Mouse (Mus musculus) adrenal gland, postnatal 4 days (tissue): ENCODE measurements around the gene St3gal3. TPM values are rescaled to one million over a fixed set of nuclear protein-coding genes. Genes with fewer than 3 reads are reported as not detected.

ENCODE experiments used
- DNase-seq, 2 experiments: peaks; one replicate each; pipeline ENCODE4 v3.0.0; 2021 to 2022; ENCODE audit warnings: low spot score in 2 of 2, mixed read lengths in 2 of 2
- total RNA-seq, 2 experiments: library from RNA; stranded (reverse); gene quantifications; 2 replicates each; pipeline ENCODE4 v1.2.3; 2021

St3gal3 gene
- total RNA-seq, 2 experiments from 2014 or later, result 21.8 to 26.4 TPM

- no peak for DNase-seq
Measured at GRCm38 (mm10) chr4:117934081-117934480, 200.6 kb downstream of the St3gal3 start.

DNA sequence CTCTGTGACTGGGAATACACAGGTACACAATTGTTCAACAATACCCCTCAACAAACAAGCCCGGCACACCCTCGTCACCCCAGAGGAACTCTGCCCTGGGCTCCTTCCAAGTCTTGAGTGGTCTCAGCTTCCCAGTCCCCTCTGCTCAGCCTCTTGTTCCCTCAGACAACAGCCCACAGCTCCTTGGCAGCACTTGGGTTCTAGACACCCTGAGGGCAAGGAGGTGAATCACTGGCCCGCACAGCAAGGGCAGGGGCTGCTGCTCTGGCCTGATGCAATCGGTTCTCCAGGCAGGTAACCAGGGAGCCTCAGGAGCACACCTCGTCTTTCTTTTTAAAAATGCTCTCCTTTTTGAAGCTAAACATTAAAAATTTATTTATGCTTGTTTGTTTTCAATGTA, 201.5 kb downstream of the St3gal3 start:
- no peak for DNase-seq

DNA sequence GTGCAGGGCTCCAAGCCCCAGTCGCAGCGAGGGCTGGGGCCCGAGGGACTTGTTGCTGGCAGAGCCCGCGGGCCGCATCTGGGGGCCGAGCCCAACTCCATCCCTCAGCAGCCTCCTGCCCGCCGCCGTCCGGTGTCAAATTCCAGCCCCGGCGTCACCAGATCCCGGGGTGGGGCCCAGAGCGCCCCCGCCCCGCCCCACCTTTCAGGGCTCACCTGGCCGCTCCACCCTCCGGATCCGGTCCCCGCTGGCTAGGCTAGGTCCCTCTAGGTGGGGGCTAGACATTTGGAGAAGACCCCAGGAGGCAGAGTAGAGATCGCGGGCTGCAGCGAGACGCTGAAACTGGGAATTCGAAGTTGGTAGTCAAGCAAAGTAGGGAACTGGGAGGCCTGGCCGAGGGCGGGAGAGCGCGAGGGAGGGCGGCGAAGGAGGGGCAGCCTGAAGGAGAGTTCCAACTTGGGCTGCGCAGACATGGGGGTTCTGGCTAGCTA, 205.3 kb downstream of the St3gal3 start, which contains the start of gene Artn:
TSS of gene Artn (minus strand) at position 373 of the 491 bp plus-strand sequence.
- DNase-seq, result no peak

- DNase-seq, result no peak
Measured at GRCm38 (mm10) chr4:117928699-117929241, 205.9 kb downstream of the St3gal3 start.

DNA sequence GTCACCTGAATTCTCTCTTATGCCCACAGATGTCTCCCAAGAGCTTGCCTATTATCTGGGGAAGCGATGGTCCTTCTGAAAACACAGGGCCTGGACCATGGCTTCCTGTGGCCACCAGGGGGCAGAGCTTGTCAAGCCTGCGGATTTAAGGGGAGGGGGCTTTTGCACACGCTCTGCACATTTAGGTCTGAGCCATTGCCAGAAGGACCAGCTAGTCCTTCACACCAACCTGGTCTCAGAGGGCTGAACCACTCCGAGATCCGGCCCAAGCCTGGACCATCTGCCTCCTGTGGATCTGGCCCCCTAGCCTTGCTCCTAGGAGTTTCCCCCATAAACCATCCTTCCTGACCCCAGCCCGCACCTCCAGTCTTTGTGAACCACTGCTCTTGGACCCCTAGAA, 206.5 kb downstream of the St3gal3 start:
- DNase-seq, result no peak

- no peak for DNase-seq
Measured at GRCm38 (mm10) chr4:117926545-117927482, 207.9 kb downstream of the St3gal3 start.

DNA sequence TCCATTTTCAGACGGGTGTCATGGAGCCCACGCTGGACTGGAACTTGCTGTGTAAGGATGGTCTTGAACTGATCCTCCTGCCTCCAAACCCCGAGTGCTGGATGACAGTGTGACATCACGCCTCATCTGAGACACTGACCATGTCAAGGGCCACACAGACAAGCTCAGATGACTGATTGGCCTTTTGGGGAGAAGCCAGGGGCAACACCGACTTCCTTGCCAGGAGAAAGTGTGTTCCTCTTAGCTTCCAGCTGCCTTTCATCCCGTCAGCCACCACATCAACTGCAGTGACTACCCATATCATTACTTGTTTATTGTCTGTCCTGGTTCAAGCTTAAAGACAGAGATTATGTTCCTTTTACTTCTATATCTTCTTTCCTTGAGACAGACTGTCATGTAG, 209.8 kb downstream of the St3gal3 start:
- DNase-seq, result no peak

DNA sequence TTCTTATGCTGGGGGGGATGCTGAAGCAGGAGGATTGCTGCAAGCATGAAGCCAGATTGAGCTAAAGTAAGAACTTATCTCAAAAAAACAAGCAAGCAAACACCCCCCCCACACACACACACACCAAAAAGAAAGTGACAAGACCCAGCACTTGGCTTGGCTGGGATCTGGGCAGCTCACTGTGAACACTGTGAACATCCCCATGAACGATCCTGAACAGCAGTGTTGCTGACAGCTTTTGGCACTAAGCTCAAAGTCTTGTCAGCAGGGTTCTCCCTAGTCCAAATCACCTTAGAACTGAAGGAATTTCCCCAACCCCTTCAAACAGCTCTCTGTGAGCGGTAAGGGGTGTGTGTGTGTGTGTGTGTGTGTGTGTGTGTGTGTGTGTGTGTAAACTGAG, 211.3 kb downstream of the St3gal3 start:
- no peak for DNase-seq

- DNase-seq, result no peak
Measured at GRCm38 (mm10) chr4:117921358-117921757, 213.4 kb downstream of the St3gal3 start.

DNA sequence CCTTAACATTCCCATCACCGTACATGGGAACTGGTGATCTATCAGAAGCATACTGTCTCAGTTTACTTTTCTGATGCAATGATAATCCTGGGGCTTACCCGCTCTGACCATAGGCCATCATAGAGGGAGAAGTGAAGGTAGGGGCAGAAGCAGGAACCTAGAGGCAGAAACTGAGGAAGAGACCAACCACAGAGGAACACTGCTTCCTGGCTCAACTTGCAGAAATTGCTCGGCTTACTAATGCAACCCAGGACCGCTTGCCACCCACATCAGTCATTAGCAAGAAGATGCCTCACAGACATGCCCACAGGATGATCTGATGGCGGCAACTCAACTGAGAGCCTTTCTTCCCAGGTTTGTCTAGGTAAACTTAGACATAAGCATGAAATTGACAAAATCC, 216.0 kb downstream of the St3gal3 start:
- no peak for DNase-seq

- DNase-seq, result no peak
Measured at GRCm38 (mm10) chr4:117918261-117918660, 216.5 kb downstream of the St3gal3 start.

GRCm38 (mm10) chr4:117917847-117918246, 216.9 kb downstream of the St3gal3 start:
- no peak for DNase-seq

DNA sequence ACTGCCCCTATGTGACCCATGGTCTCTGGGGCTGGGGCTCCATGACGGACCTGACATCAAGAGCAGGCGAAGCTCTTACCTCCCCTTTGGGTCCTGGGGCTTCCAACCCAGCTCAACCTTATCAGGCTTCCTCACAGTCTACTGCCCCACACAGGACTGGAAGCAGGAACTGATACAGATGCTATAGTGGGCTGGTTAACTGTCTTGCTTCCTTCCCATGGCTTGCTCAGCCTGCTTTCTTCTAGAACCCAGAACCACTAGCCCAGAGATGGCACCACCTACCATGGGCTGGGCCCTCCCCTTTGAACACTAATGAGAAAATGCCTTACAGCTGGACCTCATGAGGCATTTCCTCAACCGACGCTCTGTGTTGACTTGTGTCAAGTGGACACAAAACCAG, 217.3 kb downstream of the St3gal3 start:
- DNase-seq, result no peak

GRCm38 (mm10) chr4:117916386-117916785, 218.3 kb downstream of the St3gal3 start:
- no peak for DNase-seq

- no peak for DNase-seq
Measured at GRCm38 (mm10) chr4:117915489-117916105, 219.1 kb downstream of the St3gal3 start.

GRCm38 (mm10) chr4:117914591-117915442, 219.9 kb downstream of the St3gal3 start, which contains the start of gene Ipo13:
Gene Ipo13 (minus strand): TSS chr4:117914999.
- peak; percentile 84 to 88 for DNase-seq

DNA sequence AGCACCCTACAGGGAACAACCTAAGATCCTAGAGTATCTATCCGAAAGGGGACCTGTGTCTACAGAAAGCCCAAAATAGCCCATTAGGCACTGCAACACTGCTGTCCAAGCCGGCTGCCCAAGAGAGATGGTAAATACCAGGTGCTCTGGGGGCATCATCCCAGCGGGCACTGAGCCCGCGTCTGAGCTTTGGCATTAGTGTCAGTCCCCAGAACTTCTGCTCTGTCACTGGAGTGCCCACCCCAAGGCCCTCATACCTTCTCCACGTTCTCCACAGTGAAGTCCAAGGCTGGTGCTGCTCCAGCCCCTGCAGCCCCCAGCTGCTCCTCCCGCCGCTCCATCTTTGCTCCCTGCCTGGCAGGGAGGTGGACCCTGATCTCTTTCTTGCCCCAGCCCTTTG, 220.7 kb downstream of the St3gal3 start:
- DNase-seq, result no peak

DNA sequence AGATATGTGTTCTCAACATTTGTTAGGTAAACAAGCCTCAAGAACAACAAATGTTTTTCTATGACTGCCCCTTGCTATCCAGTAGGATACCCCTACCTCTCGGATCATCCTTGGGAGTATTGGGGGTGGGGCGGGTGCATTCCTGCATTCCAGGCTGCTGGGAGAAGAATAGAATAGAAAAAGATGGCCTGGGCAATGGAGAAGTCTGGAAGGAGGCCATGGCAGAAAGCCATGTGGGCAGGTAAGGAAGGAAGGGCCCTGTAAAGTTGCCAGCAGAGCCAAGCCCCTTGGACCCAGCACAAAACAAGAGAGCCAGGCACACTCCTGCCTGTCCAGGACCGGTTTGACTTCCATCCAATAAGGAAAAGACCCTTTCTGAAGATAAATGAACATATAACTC, 221.3 kb downstream of the St3gal3 start:
- DNase-seq, result no peak

DNA sequence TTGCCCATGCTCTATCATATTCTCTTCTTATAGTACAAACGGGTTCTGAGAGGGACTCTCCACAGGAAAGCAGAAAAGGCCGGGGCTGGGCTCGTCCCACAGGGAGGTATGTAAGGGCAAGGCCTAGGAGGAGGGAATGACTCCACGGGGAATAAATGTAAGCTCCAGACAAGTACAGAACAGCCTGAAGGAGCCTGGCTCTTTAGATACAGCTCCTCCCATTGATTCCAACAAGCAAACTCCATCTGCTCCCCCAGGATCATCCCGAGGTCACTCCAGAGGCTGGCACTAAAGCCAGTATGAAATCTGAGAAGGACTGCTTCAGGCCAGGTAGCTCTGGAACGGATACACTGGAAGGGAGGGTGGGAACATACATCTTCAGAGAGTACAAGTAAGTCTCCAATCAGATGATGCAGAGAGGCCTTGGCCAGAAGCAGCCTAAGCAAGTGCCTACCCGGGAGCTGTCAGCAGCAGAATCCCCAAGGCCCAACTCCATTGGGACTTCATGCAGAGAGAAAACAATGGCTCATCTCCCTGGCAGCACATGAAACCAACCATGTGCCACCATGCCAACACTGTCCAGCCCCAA, 221.9 kb downstream of the St3gal3 start:
- DNase-seq, result no peak

DNA sequence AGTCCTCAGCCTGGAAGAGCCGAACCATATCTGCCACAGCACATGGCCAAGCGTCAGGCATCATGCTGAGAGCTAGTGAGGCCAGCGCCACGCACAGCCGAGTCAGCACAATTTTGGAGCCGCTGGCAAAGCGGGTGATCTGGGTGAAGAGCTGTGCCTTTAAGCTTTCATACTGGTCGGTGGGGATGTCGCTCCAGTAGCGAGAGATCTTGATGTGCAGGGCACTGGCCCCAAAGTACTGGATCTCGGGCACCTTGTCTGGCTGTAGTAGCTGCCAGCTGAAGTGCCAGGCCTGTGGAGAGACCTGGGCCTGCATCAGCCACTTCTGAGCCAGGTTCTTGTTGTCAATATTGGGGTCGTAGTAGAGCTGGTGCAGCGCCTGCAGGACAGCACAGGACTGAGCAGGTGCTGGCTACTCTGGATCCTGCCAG, 222.6 kb downstream of the St3gal3 start:
- no peak for DNase-seq
